Mouse (Mus musculus) CH12.LX (cell line): ENCODE data around the gene Gm47959. TPM values are rescaled to one million over a fixed set of nuclear protein-coding genes. Genes with fewer than 3 reads are reported as not detected.

ENCODE experiments used
- DNase-seq: peaks from one replicate; pipeline ENCODE4 v3.0.0-alpha.2; 2013; ENCODE audit errors: extremely low read depth
- H3K27ac ChIP-seq: 2 replicates; pipeline ENCODE4 v1.5.1; 2012; ENCODE audit warnings: low read depth, mild to moderate bottlenecking, control low read depth, moderate library complexity; ENCODE audit not compliant: insufficient read depth
- H3K27me3 ChIP-seq: replicated peaks from 2 replicates; pipeline ENCODE3; 2012; ENCODE audit warnings: inconsistent platforms
- H3K36me3 ChIP-seq, 2 experiments: replicated peaks in 1 of 2; 2 replicates each; pipeline versions ENCODE3 to v1.6.1; 2012; ENCODE audit warnings: inconsistent platforms in 1 of 2, low read length in 1 of 2, mild to moderate bottlenecking in 1 of 2, mixed read lengths in 1 of 2, moderate library complexity in 1 of 2; ENCODE audit not compliant: control insufficient read depth in 1 of 2, insufficient read depth in 1 of 2
- H3K4me1 ChIP-seq, 2 experiments: 2 replicates each; pipeline ENCODE4 v1.6.1; 2012; ENCODE audit warnings: inconsistent platforms in 1 of 2, moderate library complexity in 1 of 2; ENCODE audit not compliant: insufficient read depth in 2 of 2, control insufficient read depth in 1 of 2
- H3K4me2 ChIP-seq: 2 replicates; pipeline ENCODE4 v1.6.1; 2012; ENCODE audit warnings: low read depth, mild to moderate bottlenecking, control low read depth; ENCODE audit not compliant: poor library complexity, insufficient read depth, severe bottlenecking
- H3K4me3 ChIP-seq, 3 experiments: fragments of 150-350 bp in 1 of 3; sonication (generic) in 1 of 3; replicated peaks in 1 of 3; 2 replicates each; pipeline versions ENCODE3 to v1.5.1; 2011 to 2012; ENCODE audit warnings: low read depth in 2 of 3, low read length in 2 of 3, mild to moderate bottlenecking in 2 of 3, moderate library complexity in 2 of 3, control low read depth in 1 of 3, improper control_type of control experiment in 1 of 3, inconsistent platforms in 1 of 3, mixed read lengths in 1 of 3; ENCODE audit not compliant: poor library complexity in 1 of 3
- H3K79me2 ChIP-seq: replicated peaks from 2 replicates; pipeline ENCODE4 v1.6.1; 2012; ENCODE audit warnings: mild to moderate bottlenecking, moderate library complexity; ENCODE audit not compliant: control insufficient read depth, poor library complexity, insufficient read depth, severe bottlenecking; ENCODE audit errors: extremely low read depth
- H3K9ac ChIP-seq: 2 replicates; pipeline ENCODE4 v1.6.1; 2012; ENCODE audit warnings: low read depth, mild to moderate bottlenecking, control low read depth, moderate library complexity; ENCODE audit not compliant: insufficient read depth
- H3K9me3 ChIP-seq: replicated peaks from 2 replicates; pipeline ENCODE3; 2012; ENCODE audit warnings: low read length, inconsistent platforms, mixed read lengths
- BHLHE40 ChIP-seq: IDR thresholded peaks from 2 replicates; pipeline ENCODE4 v1.6.1; 2011; ENCODE audit warnings: mild to moderate bottlenecking, low read depth, low read length, improper control_type of control experiment
- CHD2 ChIP-seq: IDR thresholded peaks from 2 replicates; pipeline ENCODE4 v1.6.1; 2011; ENCODE audit warnings: low read length, improper control_type of control experiment
- ELF1 ChIP-seq: IDR thresholded peaks from 2 replicates; pipeline ENCODE4 v1.6.1; 2014; ENCODE audit warnings: low read depth, mild to moderate bottlenecking, inconsistent platforms, low read length, improper control_type of control experiment
- EP300 ChIP-seq: IDR thresholded peaks from 2 replicates; pipeline ENCODE4 v1.6.1; 2011; ENCODE audit warnings: low read length, improper control_type of control experiment
- GABPA ChIP-seq: IDR thresholded peaks from 2 replicates; pipeline ENCODE4 v1.6.1; 2012; ENCODE audit warnings: low read depth, low read length, improper control_type of control experiment, inconsistent platforms; ENCODE audit not compliant: insufficient replicate concordance
- HCFC1 ChIP-seq: IDR thresholded peaks from 2 replicates; pipeline ENCODE4 v1.6.1; 2012; ENCODE audit warnings: low read depth, mild to moderate bottlenecking, inconsistent platforms, low read length, improper control_type of control experiment
- MAFK ChIP-seq: IDR thresholded peaks from 2 replicates; pipeline ENCODE4 v1.6.1; 2011; ENCODE audit warnings: low read length, improper control_type of control experiment; ENCODE audit not compliant: insufficient replicate concordance
- MAZ ChIP-seq: IDR thresholded peaks from 2 replicates; pipeline ENCODE4 v1.6.1; 2012; ENCODE audit warnings: low read depth, mild to moderate bottlenecking, inconsistent platforms, low read length, improper control_type of control experiment, moderate library complexity
- MEF2A ChIP-seq: IDR thresholded peaks from 2 replicates; pipeline ENCODE4 v1.6.1; 2014; ENCODE audit warnings: low read depth, mild to moderate bottlenecking, inconsistent platforms, low read length, improper control_type of control experiment, borderline replicate concordance
- NELFE ChIP-seq: IDR thresholded peaks from 2 replicates; pipeline ENCODE4 v1.6.1; 2011; ENCODE audit warnings: low read depth, low read length, improper control_type of control experiment
- NRF1 ChIP-seq: IDR thresholded peaks from 2 replicates; pipeline ENCODE4 v1.6.1; 2014; ENCODE audit warnings: low read depth, mild to moderate bottlenecking, inconsistent platforms, low read length, improper control_type of control experiment, moderate library complexity
- POLR2A ChIP-seq: IDR thresholded peaks from 2 replicates; pipeline ENCODE4 v1.6.1; 2011; ENCODE audit warnings: low read depth, mild to moderate bottlenecking, improper control_type of control experiment, low read length
- POLR2AphosphoS2 ChIP-seq: IDR thresholded peaks from 2 replicates; pipeline ENCODE4 v1.6.1; 2011; ENCODE audit warnings: low read depth, low read length, improper control_type of control experiment
- SIN3A ChIP-seq: IDR thresholded peaks from 2 replicates; pipeline ENCODE4 v1.6.1; 2012; ENCODE audit warnings: low read length, improper control_type of control experiment, inconsistent platforms
- TBP ChIP-seq: conservative IDR thresholded peaks from 2 replicates; pipeline ENCODE4 v1.6.1; 2011; ENCODE audit warnings: low read depth, low read length, improper control_type of control experiment
- USF1 ChIP-seq: IDR thresholded peaks from 2 replicates; pipeline ENCODE4 v1.6.1; 2014; ENCODE audit warnings: low read depth, mild to moderate bottlenecking, inconsistent platforms, low read length, improper control_type of control experiment
- USF2 ChIP-seq: conservative IDR thresholded peaks from 2 replicates; pipeline ENCODE4 v1.6.1; 2011; ENCODE audit warnings: low read depth, low read length, improper control_type of control experiment
- ZC3H11A ChIP-seq: IDR thresholded peaks from 2 replicates; pipeline ENCODE4 v1.6.1; 2012; ENCODE audit warnings: low read depth, mild to moderate bottlenecking, inconsistent platforms, low read length, improper control_type of control experiment
- ZNF384 ChIP-seq: IDR thresholded peaks from 2 replicates; pipeline ENCODE4 v1.6.1; 2012; ENCODE audit warnings: low read depth, low read length, improper control_type of control experiment, inconsistent platforms
- dilution Hi-C: fragments of 300-500 bp; cut with MboI; formaldehyde crosslinking; loops from 2 replicates; pipeline ENCODE4 v1.14.3; 2020; ENCODE audit warnings: low sequenced_read_pairs; ENCODE audit not compliant: extremely low pct_unique_long_range_greater_than_20kb, extremely low pct_ligation_motif_present
- in situ Hi-C: fragments of 300-500 bp; cut with MboI; formaldehyde crosslinking; loops from 3 replicates; pipeline ENCODE4 v1.14.3; 2019; ENCODE audit warnings: low sequenced_read_pairs, low pct_ligation_motif_present, low pct_unique_long_range_greater_than_20kb, mixed read lengths
- polyA plus RNA-seq: library from polyadenylated mRNA; unstranded; fragments of >175 nt; gene quantifications from 2 replicates; pipeline ENCODE4 v1.2.1, GENCODE M21; 2012; ENCODE audit warnings: low read depth; ENCODE audit not compliant: insufficient read length
- total RNA-seq, 2 experiments: library from RNA; depleted of rRNA; stranded (reverse); fragments of 300-350 nt in 1 of 2; fragments of >200 nt in 1 of 2; gene quantifications; 2 replicates each; pipeline ENCODE4 v1.2.3; 2012 to 2014

The Gm47959 gene
- total and polyA plus RNA-seq, 3 experiments: not detected

GRCm38 (mm10) chr1:83034509-83034908 is 34.2 kb downstream of the Gm47959 start:
- TF ChIP-seq TBP (no peak), MAFK (peak; percentile 74; the same call in 1 of the 2 replicates)
- in situ Hi-C loops: no loop called here
- Histone ChIP-seq H3K4me1 (peaks cover 6 to 11% of the 10 kb centered on the region in 2 experiments), H3K36me3 (no peaks in the 10 kb centered on the region), H3K27me3 (no peaks in the 10 kb centered on the region), H3K9ac (no peak overlapping the region), H3K9me3 (no peaks in the 10 kb centered on the region), H3K4me2 (no peak overlapping the region), H3K4me3 (no peak overlapping the region), H3K27ac (no peak overlapping the region), H3K79me2 (no peaks in the 10 kb centered on the region)
- DNase-seq: no peak
- dilution Hi-C loops: no loop called here

GRCm38 (mm10) chr1:83036892-83037667 is 36.7 kb downstream of the Gm47959 start:
- 0 out of 2 replicates have a peak overlapping the region, but pooled peaks have one; percentile 75 for H3K4me2 ChIP-seq

GRCm38 (mm10) chr1:83038109-83038672 is 37.8 kb downstream of the Gm47959 start, which contains the start of gene Slc19a3:
Slc19a3 (minus strand) TSS chr1:83038448.
- Histone ChIP-seq H3K4me3 (peak within 1 kb of the TSS; percentile 33 to 52 (median 44)), H3K9ac (peak within 1 kb of the TSS; percentile 79), H3K27me3 (no peaks in the 10 kb centered on the region), H3K36me3 (no peaks in the 10 kb centered on the region), H3K79me2 (no peaks in the 10 kb centered on the region), H3K27ac (no peak within 1 kb of the TSS), H3K4me2 (peak within 1 kb of the TSS; percentile 75), H3K4me1 (peaks cover 0 to 2% of the 10 kb centered on the region in 2 experiments; a peak in 1 of 4 replicates)
- dilution Hi-C loops: no loop called here
- in situ Hi-C loops: no loop called here
- DNase-seq: peak; percentile 16
- peak; percentile 29; the same call in 1 of the 2 replicates for TF ChIP-seq SIN3A
- peak; percentile 62 for TF ChIP-seq POLR2A
- TF ChIP-seq MEF2A: 0 out of 2 replicates have a peak, but pooled peaks have one; percentile 12
- no peak for TF ChIP-seq USF2
- peak; percentile 91 for TF ChIP-seq NRF1
- TF ChIP-seq USF1: no peak
- TF ChIP-seq ZC3H11A: no peak
- TF ChIP-seq GABPA: no peak
- peak; percentile 25; the same call in 1 of the 2 replicates for TF ChIP-seq CHD2
- TF ChIP-seq POLR2AphosphoS2: no peak
- TF ChIP-seq EP300: no peak
- 0 out of 2 replicates have a peak, but pooled peaks have one; percentile 22 for TF ChIP-seq ELF1
- peak; percentile 56 for TF ChIP-seq NELFE
- 0 out of 2 replicates have a peak, but pooled peaks have one; percentile 9 for TF ChIP-seq BHLHE40
- 0 out of 2 replicates have a peak, but pooled peaks have one; percentile 12 for TF ChIP-seq HCFC1
- no peak for TF ChIP-seq ZNF384
- TF ChIP-seq MAZ: peak; percentile 50; the same call in 1 of the 2 replicates
- TF ChIP-seq, all 38 proteins: peak for 10
- no peaks in the 10 kb centered on the region for H3K9me3 ChIP-seq

More at GRCm38 (mm10) chr1:83036892-83037667, 36.7 kb downstream of the Gm47959 start:
- Histone ChIP-seq H3K27ac (no peak overlapping the region), H3K36me3 (no peaks in the 10 kb centered on the region), H3K4me1 (peaks cover 5 to 6% of the 10 kb centered on the region in 2 experiments), H3K9ac (0 out of 2 replicates have a peak overlapping the region, but pooled peaks have one; percentile 79), H3K79me2 (no peaks in the 10 kb centered on the region), H3K4me3 (no peak overlapping the region), H3K9me3 (no peaks in the 10 kb centered on the region)
- in situ Hi-C loops: no loop called here
- dilution Hi-C loops: no loop called here
- TF ChIP-seq POLR2A: no peak
- no peak for TF ChIP-seq POLR2AphosphoS2
- peak; percentile 74; the same call in 1 of the 2 replicates for TF ChIP-seq ZNF384
- TF ChIP-seq, all 38 proteins: peak for 1
- H3K27me3 ChIP-seq: no peaks in the 10 kb centered on the region
- DNase-seq: no peak
